Mouse (Mus musculus): ENCODE data around the gene Cnih3.

Cnih3 gene

GRCm38 (mm10) chr1:181456911-181457310, 104.5 kb downstream of the Cnih3 start:
- DNase-seq = no peak

- DNase-seq = no peak
Measured at GRCm38 (mm10) chr1:181459431-181460105, 107.1 kb downstream of the Cnih3 start.

- DNase-seq = no peak
Measured at GRCm38 (mm10) chr1:181460283-181460682, 107.9 kb downstream of the Cnih3 start.

- no peak for DNase-seq
Measured at GRCm38 (mm10) chr1:181461484-181461883, 109.1 kb downstream of the Cnih3 start.

- no peak for DNase-seq
Measured at GRCm38 (mm10) chr1:181462051-181462905, 109.8 kb downstream of the Cnih3 start.

- no peak for DNase-seq
Measured at GRCm38 (mm10) chr1:181462906-181463179, 110.4 kb downstream of the Cnih3 start.

- DNase-seq = no peak
Measured at GRCm38 (mm10) chr1:181465027-181465426, 112.6 kb downstream of the Cnih3 start.

GRCm38 (mm10) chr1:181466040-181466439, 113.6 kb downstream of the Cnih3 start:
- DNase-seq = no peak

GRCm38 (mm10) chr1:181466601-181467320, 114.3 kb downstream of the Cnih3 start:
- DNase-seq = no peak

GRCm38 (mm10) chr1:181467321-181467670, 114.9 kb downstream of the Cnih3 start:
- DNase-seq = no peak

GRCm38 (mm10) chr1:181469415-181469814, 117.0 kb downstream of the Cnih3 start:
- DNase-seq = no peak

- no peak for DNase-seq
Measured at GRCm38 (mm10) chr1:181476141-181476540, 123.7 kb downstream of the Cnih3 start.

GRCm38 (mm10) chr1:181476557-181476956, 124.1 kb downstream of the Cnih3 start:
- no peak for DNase-seq

- DNase-seq = no peak
Measured at GRCm38 (mm10) chr1:181484696-181485095, 132.3 kb downstream of the Cnih3 start.

- DNase-seq = no peak
Measured at GRCm38 (mm10) chr1:181503471-181503870, 151.0 kb downstream of the Cnih3 start.

GRCm38 (mm10) chr1:181505367-181505766, 152.9 kb downstream of the Cnih3 start:
- no peak for DNase-seq
